Mouse (Mus musculus) liver, postnatal 0 days (tissue): ENCODE measurements around the gene Mre11a. TPM values are rescaled to one million over a fixed set of nuclear protein-coding genes. Genes with fewer than 3 reads are reported as not detected.
A peak's percentile ranks its signal among the peaks of the same experiment; 100 is the strongest.

ENCODE experiments used
- ATAC-seq: fragments of 200-750 bp; cut with Nextera tagmentation; 2 replicates; pipeline ENCODE4 v1.8.0; 2017; ENCODE audit warnings: mild to moderate bottlenecking, moderate library complexity
- DNase-seq: peaks from one replicate; pipeline ENCODE4 v3.0.0-alpha.2; 2016
- H3K27ac ChIP-seq: fragments of 300-500 bp; sonication (generic); 2 replicates; pipeline ENCODE4 v1.5.1; 2014; ENCODE audit warnings: antibody characterized with exemption, moderate library complexity, mild to moderate bottlenecking, low read depth
- H3K27me3 ChIP-seq: fragments of 300-500 bp; sonication (generic); 2 replicates; pipeline ENCODE4 v1.6.1; 2014; ENCODE audit warnings: low read length, control low read depth, mixed read lengths; ENCODE audit not compliant: insufficient read depth
- H3K36me3 ChIP-seq: fragments of 300-500 bp; sonication (generic); replicated peaks from 2 replicates; pipeline ENCODE4 v1.6.1; 2014; ENCODE audit warnings: mild to moderate bottlenecking, control low read depth, low read length, moderate library complexity, mixed read lengths; ENCODE audit not compliant: insufficient read depth
- H3K4me1 ChIP-seq: fragments of 300-500 bp; sonication (generic); 2 replicates; pipeline ENCODE4 v1.6.1; 2014; ENCODE audit warnings: antibody characterized with exemption, mild to moderate bottlenecking, control low read depth; ENCODE audit not compliant: insufficient read depth
- H3K4me2 ChIP-seq: fragments of 300-500 bp; sonication (generic); 2 replicates; pipeline ENCODE4 v1.6.1; 2014; ENCODE audit warnings: low read depth, mild to moderate bottlenecking, low read length, moderate library complexity, mixed read lengths
- H3K4me3 ChIP-seq: fragments of 300-500 bp; sonication (generic); 2 replicates; pipeline ENCODE4 v1.5.1; 2014; ENCODE audit warnings: low read depth, low read length
- H3K9ac ChIP-seq: fragments of 300-500 bp; sonication (generic); replicated peaks from 2 replicates; pipeline ENCODE4 v1.6.1; 2014; ENCODE audit warnings: mild to moderate bottlenecking, moderate library complexity
- H3K9me3 ChIP-seq: fragments of 300-500 bp; sonication (generic); 2 replicates; pipeline ENCODE4 v1.6.1; 2016; ENCODE audit warnings: mild to moderate bottlenecking, control low read depth, low read length, mixed read lengths
- CTCF ChIP-seq: sonication (generic); IDR thresholded peaks from 2 replicates; pipeline ENCODE4 v1.5.1; 2016; ENCODE audit warnings: antibody characterized with exemption, low read depth
- EP300 ChIP-seq: IDR thresholded peaks from 2 replicates; pipeline ENCODE4 v1.6.1; 2016; ENCODE audit warnings: antibody characterized with exemption, low read depth, mild to moderate bottlenecking
- WGBS: fragments of 180-500 bp; shearing (Covaris S2); extraction: QIAGEN DNeasy Blood & Tissue Kit; methylation state at CpG from one replicate; pipeline ENCODE4 v1.1.7; 2014; ENCODE audit not compliant: insufficient replicate concordance; 5-methylcytosine and 5-hydroxymethylcytosine counted together
- polyA plus RNA-seq: library from polyadenylated mRNA; unstranded; fragments of >200 nt; fragmentation: Nextera tagmentation; extraction: Ambion mirVana; gene quantifications from 2 replicates; pipeline ENCODE4 v1.2.1, GENCODE M21; 2015

The Mre11a gene
- polyA plus RNA-seq, 1 experiment from 2014 or later = 6.8 TPM

GRCm38 (mm10) chr9:14885151-14885550, 100.7 kb downstream of the Mre11a start:
- no peaks in the 10 kb centered on the region for H3K36me3 ChIP-seq
- H3K9me3 ChIP-seq = no peaks in the 10 kb centered on the region
- no peak overlapping the region for H3K27ac ChIP-seq
- no peak overlapping the region for H3K9ac ChIP-seq
- ATAC-seq = no peak
- H3K4me1 ChIP-seq = no peaks in the 10 kb centered on the region
- DNase-seq = no peak
- H3K27me3 ChIP-seq = no peaks in the 10 kb centered on the region
- no peak overlapping the region for H3K4me3 ChIP-seq
- peak; percentile 36; the same call in 1 of the 2 replicates for TF ChIP-seq CTCF
- TF ChIP-seq EP300 = no peak
- no peak overlapping the region for H3K4me2 ChIP-seq

- Histone ChIP-seq H3K36me3 (no peaks in the 10 kb centered on the region), H3K27ac (no peak overlapping the region), H3K9ac (no peak overlapping the region), H3K27me3 (no peaks in the 10 kb centered on the region), H3K4me2 (no peak overlapping the region), H3K4me1 (no peaks in the 10 kb centered on the region), H3K9me3 (no peaks in the 10 kb centered on the region), H3K4me3 (no peak overlapping the region)
- TF ChIP-seq CTCF (no peak), EP300 (no peak)
- ATAC-seq (peak; percentile 27; the same call in 1 of the 2 replicates), DNase-seq (no peak)
- WGBS = 50% methylated on average over 1 of the region's 1 CpGs
These were observed 101.5 kb downstream of the Mre11a start for GRCm38 (mm10) chr9:14885954-14886353.

Other genes with a start within 250 kb of the Mre11a start
- gene Amotl1, start 139.6 kb upstream of the Mre11a start, polyA plus RNA-seq = 1.6 and 1.9 TPM in 2 replicates
- gene Piwil4, start 43.9 kb upstream of the Mre11a start, polyA plus RNA-seq = 0.06 and 0.09 TPM in 2 replicates
- 0.32 and 0.49 TPM in 2 replicates for gene Fut4, start 32.3 kb upstream of the Mre11a start, polyA plus RNA-seq
- gene 1700012B09Rik, start 13.6 kb upstream of the Mre11a start, polyA plus RNA-seq = not detected in 2 replicates
- gene Ankrd49, start 202 bp downstream of the Mre11a start, polyA plus RNA-seq = 21.2 and 23.4 TPM in 2 replicates
- gene Gpr83, start 75.6 kb downstream of the Mre11a start, polyA plus RNA-seq = not detected in 2 replicates
- gene Izumo1r, start 119.3 kb downstream of the Mre11a start, polyA plus RNA-seq = not detected in 2 replicates